Mouse (Mus musculus) induced T-regulatory cell, adult 2 months (primary cell): Measurements from ENCODE around the gene Slc6a5.

ENCODE experiments used
- DNase-seq: peaks from one replicate; pipeline ENCODE4 v3.0.0-alpha.2; 2012; ENCODE audit warnings: low read depth

Slc6a5 gene

DNA sequence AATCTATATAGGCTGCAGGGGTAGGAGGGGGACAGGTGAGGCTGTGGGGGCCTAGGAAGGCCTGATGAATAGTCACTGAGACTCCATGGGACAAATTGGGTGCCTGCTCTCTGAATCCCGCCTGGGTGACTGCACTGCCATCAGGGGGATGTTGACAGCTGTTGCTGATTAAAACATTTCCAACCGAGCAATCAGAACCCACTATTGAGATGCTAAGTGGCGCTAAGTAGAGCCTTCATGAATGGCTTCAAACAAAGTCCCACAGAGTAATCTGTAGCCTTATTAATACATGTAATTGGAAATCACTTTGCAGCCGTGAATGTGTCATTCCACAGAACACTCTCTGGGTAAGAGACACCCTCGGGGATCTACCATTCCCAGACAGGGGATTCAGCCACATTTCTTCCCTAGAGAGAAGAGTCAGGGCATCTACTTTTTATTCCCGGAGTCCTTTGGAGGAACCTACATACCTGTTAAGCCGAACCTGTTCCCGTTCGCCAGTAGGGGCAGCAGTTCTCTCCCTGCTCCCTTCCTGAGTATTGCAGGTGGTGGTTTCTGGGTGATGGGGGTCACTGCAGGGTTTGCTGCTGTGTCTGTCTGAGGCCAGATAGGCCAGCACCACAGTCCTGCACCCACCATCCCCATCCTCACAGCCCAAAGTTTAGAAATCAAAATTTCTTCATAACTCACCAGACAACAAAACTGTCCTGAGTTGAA, 71.7 kb downstream of the Slc6a5 start:
- DNase-seq: no peak

DNA sequence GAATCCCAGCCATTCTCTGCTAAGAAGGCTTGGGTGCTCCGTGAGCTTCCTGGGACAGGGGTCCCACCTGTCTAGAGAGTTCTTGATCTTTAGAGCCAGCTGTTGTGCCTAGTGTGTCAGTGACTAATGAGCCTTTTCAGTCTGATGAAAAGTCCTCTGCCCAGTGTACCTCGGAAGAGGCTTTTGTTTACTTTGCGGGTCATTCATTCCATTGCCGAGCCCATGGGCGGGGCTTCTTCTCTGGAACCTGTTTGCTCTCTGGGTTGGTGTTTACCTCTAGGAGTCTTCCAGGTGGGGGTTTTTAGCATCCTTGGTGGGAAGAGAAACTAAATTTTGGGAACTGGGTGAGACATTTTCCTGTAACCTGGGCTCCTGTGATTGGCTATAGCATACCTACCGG, 74.8 kb downstream of the Slc6a5 start:
- no peak for DNase-seq

DNA sequence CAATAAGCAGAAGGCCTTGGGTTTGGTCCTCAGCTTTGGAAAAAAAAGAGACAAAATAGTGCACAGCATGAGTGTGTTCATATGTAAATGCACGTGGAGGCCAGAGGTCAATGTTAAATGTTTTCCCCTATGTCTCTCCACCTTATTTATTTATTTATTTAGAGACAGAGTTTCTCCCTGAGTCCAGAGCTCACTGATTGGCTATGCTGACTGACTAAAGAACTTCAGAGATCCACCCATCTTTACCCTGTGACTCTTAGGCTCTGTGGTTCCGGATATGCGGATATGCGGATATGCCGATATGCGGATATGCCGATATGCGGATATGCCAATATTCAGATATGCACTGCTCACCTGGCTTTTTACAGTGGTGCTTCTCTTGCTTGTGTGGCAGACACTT, 76.0 kb downstream of the Slc6a5 start:
- no peak for DNase-seq

DNA sequence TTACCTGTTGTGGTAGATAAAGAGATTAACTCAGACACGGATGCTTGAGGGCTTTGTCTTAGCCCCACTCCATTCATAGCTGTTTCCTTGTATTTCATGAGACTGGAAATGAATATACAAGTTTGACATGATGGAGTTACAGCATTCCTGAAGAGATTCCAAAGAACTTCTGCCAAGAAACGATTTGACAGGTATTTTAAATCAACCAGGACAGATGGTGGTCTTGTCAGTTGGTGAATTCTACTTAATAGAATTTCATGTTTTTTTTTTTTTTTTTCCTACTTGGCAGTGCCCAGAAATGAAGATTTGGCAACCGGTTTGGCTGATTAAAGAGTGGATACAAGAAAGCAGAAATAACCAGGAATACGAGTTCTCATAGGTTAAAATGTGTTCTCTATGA, 89.4 kb downstream of the Slc6a5 start:
- DNase-seq: no peak

DNA sequence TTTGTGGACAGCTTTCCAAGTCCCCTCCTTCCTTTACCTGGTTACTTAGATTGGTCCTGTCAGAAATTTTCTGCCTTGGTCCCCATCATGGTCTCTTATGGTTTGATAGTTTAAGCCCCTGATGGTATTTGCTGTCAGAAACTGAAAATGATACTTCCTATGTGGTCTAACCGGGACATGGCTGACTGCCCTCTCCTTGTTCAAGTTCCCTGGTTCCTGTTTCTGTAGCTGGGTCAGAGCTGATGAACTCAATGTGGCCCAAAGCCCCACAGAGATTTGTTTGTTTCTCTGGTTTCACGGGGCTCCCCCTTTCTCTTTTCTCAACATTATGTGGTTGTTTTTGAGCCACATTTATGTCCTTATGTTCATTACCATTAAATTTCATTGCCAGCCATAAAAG, 95.3 kb downstream of the Slc6a5 start:
- no peak for DNase-seq
